Mouse (Mus musculus) urinary bladder, postnatal 36 days (tissue): ENCODE results near the gene Gm11011.

ENCODE experiments used
- DNase-seq, 2 experiments: peaks; one replicate each; pipeline ENCODE4 v3.0.0; 2022; ENCODE audit warnings: low spot score in 2 of 2, mixed read lengths in 1 of 2

Gm11011 gene

GRCm38 (mm10) chr2:169589697-169590096 lies 2.2 kb upstream of the Gm11011 start:
- DNase-seq = peak in 1 of 2 experiments; percentile 8

GRCm38 (mm10) chr2:169586688-169587087 lies 857 bp downstream of the Gm11011 start:
- peak in 1 of 2 experiments; percentile 7 for DNase-seq

- DNase-seq = no peak
Observed at GRCm38 (mm10) chr2:169585631-169586285, 1.8 kb downstream of the Gm11011 start.

- DNase-seq = no peak
Observed at GRCm38 (mm10) chr2:169584745-169585456, 2.6 kb downstream of the Gm11011 start.

GRCm38 (mm10) chr2:169583476-169583875 lies 4.1 kb downstream of the Gm11011 start:
- DNase-seq = no peak

- DNase-seq = no peak
Observed at GRCm38 (mm10) chr2:169577508-169578196, 9.9 kb downstream of the Gm11011 start.

- DNase-seq = no peak
Observed at GRCm38 (mm10) chr2:169570063-169570462, 17.5 kb downstream of the Gm11011 start.

GRCm38 (mm10) chr2:169566159-169566558 lies 21.4 kb downstream of the Gm11011 start:
- no peak for DNase-seq

- no peak for DNase-seq
Observed at GRCm38 (mm10) chr2:169565751-169566150, 21.8 kb downstream of the Gm11011 start.

GRCm38 (mm10) chr2:169545674-169546073 lies 41.9 kb downstream of the Gm11011 start:
- no peak for DNase-seq

- DNase-seq = no peak
Observed at GRCm38 (mm10) chr2:169538906-169539305, 48.6 kb downstream of the Gm11011 start.
